Mouse (Mus musculus): Measurements from ENCODE around the gene Serpina3m.
"Not testable (repeated sequence)": the region's sequence is repeated elsewhere in the genome, so short reads cannot be mapped to it uniquely, and the experiment has no call there.

Gene Serpina3m

DNA sequence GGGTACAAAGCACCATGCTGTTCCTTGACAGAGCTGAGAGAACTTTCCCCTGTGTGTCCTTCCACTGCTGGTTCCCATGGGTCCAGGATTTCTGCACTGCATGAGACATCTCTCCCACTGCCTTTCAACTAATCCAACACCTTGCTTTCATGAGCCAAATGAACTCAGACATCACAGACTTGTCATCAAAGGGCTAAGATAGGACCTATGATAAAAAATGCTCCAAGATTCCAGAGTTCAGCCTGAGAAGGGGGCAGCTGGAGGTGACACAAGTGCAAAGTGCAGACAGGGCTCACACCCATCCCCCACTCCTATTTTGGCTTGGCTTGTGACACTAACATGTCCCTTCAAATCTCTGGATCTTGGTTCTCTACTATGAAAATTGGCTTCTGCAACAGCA lies 50.2 kb downstream of the Serpina3m start:
- in situ Hi-C loops (cut with MboI), result no loop called here

DNA sequence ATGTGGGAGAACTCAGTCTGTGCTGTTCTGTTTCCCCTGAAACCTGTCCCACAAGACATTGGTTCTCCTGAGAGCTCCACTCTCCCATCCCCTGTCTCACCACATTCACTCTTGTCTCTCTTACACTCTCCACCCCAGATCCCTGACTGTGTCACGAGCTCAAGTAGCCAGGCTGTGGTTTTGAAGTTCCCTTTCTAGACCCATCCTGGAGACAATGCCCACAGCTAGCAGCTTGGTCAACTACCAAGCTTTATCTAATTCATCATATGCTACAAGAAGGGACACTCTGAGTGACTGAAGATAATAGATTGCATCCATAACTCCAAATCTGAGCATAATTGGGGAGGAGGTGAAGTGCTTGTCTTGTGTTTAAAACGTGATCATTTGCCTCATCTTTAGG lies 52.8 kb downstream of the Serpina3m start:
- in situ Hi-C loops (cut with MboI), result not testable (repeated sequence)

DNA sequence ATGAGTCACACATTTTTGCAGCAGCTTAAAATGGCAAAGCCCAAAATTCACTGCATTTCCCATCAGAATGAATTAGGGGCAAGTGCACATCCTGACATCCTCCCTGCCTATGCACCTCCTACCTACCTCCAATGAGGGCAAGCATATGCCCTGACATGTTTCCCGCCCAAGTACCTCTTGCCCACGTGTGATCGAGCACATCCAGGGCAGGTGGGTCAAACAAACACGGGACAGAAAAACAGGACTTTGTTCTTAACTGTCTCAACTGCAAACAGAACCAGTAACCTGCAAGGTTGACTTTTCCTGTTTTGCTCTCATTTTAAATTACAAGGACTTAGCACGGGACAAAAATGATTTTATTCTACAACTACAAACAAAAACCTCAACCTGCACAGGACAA lies 65.7 kb downstream of the Serpina3m start:
- in situ Hi-C loops (cut with MboI), result no loop called here

DNA sequence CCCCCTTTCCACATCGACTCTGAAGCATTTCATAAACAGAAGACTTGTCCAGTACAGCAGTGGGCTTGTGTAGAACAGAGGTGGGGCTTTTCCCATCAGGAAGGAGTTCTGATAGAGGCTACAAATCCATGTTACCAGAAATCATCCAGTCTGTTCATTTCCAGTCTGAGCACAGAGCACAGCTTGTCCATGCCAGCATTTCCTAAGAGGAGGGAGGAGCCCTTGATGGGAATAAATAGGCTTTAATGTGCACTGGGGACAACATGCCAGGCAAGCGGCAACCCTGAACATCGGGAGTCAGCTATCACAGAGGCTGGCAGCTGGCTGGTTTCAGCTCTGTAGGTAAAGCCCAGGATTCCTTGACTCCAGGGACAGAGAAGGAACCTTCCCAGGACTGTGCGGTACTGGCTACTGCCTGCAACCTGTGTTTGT lies 68.2 kb downstream of the Serpina3m start, which contains the start of gene Serpina3n:
Serpina3n (plus strand) TSS at position 276 of the 432 bp plus-strand sequence.
- in situ Hi-C loops (cut with MboI), result no loop called here

DNA sequence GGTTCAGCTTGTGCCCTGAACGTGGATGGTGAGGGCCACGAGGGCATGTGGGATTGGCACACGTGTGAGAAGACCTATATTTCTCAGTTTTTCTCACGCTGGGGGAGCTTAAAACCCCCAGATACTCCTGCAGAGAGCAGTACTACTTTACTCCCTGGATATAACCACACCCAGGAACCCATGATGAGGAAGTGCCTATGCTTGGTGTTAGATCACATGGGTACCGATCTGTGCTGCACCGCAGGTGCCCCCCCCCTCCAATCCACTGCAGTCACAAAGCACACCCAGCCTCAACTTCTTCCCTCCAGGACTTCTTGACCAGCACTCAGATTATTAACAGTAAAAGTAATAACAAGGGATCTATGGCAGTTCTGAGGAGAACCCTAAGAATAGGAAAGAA lies 74.2 kb downstream of the Serpina3m start:
- in situ Hi-C loops (cut with MboI), result no loop called here

DNA sequence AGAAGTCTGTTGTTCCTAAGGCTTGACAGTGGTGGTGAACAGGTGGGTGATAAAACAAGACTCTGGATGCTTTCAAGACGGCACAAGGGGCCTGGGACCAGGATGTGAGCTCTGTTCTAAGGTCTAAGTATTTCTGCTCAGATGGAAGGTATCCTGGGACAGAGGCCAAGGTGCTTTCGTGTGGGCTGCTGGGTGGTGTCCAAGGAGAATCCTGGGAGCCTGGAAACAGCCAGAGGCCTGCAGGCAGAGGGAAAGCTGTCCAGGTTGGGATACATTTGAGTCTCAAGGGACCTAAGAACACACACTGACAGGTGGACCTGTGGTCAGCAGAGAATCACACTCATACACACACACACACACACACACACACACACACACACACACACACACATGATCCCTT lies 76.3 kb downstream of the Serpina3m start:
- in situ Hi-C loops (cut with MboI), result no loop called here

DNA sequence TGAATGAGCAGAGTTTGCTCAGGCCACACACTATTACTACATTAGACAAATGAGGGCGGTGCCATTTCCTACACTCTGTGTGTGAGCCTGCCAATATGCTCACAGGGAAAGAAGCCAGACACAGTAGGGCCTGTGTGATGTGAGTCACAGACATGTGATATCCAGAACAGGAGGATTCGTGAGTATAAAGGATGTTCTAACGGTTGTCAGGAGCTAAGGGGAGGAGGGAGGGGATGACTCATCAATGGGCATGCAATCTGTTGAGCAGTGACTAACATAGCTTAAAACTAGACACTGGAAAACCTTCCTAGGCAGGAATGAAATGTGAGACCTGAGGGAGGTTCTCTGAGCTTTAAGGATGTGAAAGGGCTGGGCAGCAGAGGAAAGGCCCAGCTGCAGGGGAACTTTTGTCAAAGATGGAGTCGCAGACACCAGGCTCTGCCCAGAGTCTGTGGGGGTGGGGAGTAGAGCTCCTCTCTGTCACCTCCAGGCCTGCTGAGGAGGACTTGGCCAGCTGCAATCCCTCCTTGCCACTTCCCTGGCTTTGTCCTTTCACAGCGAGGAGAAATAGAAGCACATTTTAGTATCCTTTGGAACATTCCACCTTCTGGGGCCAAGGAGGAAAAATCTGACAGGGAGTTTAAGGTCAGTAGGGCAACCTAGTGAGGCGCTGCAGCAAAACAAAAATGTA lies 77.5 kb downstream of the Serpina3m start:
- in situ Hi-C loops (cut with MboI), result no loop called here

DNA sequence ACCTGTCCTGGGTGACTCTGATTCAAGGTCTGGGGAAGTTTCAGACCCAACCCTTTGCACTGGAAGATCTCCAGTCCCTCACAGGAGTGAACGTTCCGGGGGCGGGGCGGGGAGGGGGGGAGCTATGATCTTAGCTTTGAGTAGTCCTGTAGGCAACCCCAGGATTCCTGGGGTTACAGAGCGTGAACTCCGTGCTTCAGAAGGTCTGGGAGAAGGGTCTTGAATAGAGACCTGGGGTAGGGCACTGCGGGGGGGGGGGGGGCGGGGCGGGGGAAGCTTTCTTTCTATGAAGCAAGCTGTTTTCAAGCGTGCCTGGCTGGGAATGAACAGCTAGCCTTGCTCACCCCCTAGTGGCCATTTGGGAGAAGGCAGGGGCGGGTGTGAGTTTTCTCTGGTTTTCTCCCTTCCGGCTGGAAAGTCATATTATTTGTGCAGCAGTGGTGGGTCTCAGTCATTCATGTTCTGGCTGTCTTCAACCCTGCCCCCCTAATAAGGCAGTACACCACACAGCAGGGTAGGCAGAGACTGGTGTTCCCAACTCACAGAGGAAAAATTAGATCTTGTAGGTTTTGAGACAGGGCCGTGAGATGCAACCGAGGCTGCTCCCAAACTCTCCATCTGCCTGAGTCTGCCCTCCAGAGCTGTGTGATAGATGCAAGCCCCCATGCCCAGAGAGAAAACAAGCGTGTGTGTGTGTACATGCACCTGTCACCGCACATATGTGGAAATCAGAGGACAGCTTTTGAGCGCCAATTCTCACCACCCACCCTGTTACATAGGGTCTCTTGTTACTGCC lies 80.3 kb downstream of the Serpina3m start:
- in situ Hi-C loops (cut with MboI), result no loop called here

DNA sequence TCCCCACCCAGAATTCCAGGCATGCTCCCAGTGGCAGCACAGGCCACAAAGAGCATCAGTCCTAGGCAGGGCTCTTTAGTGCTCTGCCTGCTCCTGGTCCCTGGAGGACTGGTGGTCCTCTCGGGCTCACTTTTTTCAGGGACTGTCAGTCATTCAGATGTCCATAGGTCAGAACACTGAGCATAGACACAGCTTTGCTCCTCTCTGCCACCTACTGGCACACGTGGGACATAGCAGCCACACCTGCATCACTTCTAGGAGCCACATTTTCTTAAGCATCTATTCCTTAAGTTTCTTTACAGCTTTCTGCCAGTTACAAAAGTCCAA lies 80.8 kb downstream of the Serpina3m start:
- in situ Hi-C loops (cut with MboI), result no loop called here

DNA sequence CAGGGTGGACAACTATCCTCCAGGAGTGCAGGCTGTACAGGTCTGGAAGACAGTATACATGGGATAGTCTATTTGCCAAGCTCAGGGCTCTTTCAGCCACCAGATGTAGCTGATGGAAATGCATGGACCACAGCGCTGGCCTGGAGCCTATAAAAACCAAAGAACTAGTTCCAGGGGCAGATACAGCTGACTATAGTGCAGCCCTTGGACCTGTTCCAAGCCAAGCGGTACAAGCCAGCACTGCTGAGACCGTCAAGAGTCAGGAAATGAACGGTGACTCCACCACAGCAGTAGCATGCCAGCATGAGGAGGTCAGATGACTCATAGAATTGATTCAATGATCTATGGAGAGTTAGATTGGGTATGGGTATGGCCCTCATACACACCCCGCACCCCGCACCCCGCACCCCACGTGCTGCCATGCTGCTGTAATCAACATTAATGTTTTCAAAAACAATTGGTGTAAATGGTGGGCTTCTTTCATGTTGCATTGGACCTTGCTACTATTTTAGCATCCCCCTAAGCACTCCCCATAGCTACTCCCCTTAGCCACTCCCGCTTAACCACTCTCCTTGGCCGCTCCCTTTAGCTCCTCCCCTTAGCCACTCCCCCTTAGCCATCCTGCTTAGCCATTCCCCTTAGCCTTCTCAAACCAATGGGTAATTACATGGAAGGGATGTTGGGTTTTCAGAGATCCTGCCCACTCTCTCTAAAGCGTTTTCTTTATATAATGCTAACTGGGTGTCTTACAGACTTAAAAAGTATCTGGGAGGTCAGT lies 84.5 kb downstream of the Serpina3m start:
- in situ Hi-C loops (cut with MboI), result loop anchor here (10.0 kb wide), 1 partner anchor 428 kb away; no protein-coding TSS in a partner anchor

DNA sequence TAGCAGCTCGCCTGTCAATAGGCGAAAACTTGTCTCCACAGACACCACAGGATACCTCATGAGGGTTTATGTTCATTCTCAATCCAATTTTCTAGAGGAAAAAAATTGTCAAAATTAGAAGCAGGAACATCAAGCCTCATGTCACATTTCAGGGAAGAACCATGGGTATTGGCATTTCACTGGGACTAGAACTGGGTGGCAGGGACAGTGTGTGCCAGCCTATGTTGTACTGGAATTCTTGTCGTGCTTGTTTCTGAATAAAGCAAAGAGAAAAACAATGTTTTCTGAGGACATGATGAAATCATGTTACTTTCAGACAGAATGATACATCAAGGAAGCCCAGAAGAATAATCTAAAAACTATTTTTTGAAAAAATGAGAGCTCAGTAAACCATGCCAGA lies 87.3 kb downstream of the Serpina3m start:
- in situ Hi-C loops (cut with MboI), result loop anchor here (10.0 kb wide), 1 partner anchor 431 kb away; no protein-coding TSS in a partner anchor

DNA sequence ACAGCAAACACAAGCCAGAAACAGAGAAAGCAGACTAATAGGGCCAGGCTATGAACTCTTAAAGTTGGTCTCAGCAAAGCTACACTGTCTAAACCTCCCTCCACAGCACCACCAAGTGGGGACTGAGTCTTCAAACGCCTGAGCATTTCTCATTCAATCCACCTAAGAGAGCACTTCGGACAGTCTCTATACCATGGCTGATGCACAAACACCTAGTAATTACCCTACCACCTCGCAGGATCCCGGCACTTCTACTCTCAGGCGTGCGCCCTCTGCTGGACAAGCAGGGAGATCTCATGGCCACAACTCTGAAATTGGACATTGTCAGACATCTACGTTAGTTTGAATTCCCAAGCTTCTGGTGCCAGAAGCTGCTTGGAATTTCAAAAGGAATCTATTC lies 88.6 kb downstream of the Serpina3m start:
- in situ Hi-C loops (cut with MboI), result loop anchor here (10.0 kb wide), 1 partner anchor 432 kb away; no protein-coding TSS in a partner anchor

DNA sequence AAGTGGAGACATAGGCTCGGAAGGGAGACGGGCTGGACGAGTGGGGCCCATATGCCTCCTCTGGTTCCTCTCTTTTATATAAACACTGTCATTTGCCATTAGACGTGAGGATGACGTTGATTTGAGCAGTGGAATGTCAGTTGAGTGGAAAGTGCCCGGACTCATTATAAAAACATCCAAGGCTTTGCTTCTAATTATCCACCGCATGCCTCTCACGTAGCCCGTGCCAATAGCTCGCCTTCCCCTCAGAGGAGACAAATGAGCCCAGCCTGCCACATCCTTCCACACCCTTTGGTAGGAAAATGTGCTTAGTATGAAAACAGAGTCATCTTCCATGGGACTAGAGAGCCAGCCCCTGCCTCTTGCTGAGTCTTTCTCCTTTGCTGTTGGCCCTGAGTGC lies 93.1 kb downstream of the Serpina3m start:
- in situ Hi-C loops (cut with MboI), result no loop called here

DNA sequence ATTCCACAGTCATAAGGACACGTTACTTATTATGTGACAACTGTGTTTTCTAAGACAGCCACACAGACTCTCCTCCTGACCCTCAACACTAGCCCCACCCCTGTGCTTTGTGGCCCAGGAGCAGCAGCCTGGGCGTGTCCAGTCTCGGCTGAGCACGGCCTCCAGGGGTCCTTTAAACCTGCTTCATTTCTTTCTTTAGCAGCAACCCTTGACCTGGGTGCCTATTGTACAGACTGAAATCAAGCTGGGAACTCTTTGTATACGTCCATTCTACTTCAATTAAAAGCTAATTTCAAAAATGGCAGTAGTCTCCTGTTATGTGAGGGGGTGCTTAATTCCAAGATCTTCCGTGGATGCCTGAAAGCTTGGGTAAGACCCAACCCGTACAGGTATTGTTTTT lies 94.9 kb downstream of the Serpina3m start:
- in situ Hi-C loops (cut with MboI), result no loop called here

DNA sequence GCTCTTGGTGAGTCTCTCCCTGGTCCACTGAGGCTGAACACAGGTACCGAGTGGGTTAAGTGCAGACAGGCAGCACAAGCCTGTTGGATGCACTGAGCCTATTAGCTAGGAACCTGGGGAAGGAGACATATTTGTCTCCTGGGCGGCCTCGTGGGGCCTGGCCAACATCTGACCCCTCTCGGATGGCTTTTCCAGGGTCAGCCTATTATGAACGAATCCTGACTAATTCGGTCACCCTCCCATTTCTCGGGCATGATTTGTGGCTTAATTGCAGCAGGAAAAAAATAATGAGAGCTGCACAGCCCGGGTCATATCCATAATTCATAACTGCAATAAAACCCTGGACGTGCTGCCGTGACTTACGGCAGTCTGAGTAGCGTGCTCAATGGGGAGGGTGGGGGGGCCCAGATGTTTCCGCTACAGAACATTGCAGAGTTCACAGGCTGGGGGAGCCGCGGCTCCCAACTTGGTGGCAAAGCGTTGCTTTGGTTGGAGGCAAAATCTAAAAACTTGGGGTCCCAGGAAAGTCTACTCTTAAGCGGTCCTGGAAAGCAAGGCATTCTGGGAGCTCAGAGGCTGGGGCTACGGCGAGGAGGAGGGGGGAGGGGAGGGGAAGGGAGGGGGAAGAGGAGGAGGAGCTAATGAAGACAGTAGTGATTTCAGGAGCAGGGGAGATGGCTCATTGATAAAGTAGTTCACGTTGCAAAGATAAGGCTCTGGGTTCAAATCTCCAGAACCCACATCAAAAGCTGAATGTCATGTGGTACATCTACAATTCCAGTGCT lies 95.9 kb downstream of the Serpina3m start:
- in situ Hi-C loops (cut with MboI), result no loop called here

DNA sequence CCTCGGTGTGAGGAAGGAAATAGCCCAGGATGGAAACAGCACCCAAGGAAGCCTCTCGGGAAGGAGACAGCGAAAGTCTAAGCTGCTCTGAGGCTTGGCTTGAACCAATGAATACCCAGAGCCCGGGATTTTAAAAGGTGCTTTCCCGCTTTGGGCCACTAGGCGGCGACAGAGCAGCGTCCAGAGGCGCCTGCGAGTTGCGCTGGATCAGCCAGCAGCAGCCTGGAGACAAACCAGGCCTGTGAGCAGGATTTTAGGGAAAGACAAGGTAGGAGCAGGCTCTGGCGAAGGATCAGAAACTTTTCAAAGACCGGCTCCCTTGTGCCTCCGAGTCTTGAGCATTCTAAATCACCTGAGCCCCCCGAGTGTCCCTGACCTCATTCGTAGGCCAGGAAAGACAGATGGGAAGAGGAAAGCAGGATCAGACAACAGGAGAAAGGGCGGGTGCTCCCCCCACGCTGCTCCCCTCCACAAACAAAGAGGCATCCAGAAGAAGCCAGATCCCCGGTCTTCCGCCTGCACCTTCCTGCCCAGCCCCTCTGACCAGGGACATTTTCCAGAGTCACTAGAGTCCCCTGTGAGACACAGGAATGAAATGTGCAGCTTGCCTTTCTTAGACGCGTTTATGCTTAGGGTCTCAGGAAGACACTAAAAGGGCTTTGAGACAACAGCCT lies 101.9 kb downstream of the Serpina3m start:
- in situ Hi-C loops (cut with MboI), result no loop called here

DNA sequence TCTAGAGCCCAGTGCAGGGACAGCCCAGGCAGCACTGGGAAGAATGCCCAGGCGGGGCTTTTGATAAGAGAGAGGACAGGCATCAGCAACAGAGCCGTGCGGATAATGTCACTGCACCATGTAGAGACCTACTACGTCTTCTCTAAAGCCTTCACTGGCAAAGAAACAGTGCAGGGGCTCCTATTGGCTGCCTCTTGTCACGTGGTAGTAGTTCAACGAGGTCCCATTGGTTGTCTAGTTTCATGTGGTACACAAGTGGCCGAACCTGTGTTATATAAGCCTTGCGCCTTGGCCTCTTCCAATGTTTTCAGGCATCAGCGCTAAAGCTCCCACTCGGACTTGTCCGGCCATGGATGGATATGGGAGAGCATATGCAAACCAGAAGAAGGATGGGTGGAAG lies 105.4 kb downstream of the Serpina3m start:
- in situ Hi-C loops (cut with MboI), result no loop called here
